Mouse (Mus musculus): ENCODE data around the gene Agpat4.
A peak's percentile ranks its signal among the peaks of the same experiment; 100 is the strongest.

The Agpat4 gene

DNA sequence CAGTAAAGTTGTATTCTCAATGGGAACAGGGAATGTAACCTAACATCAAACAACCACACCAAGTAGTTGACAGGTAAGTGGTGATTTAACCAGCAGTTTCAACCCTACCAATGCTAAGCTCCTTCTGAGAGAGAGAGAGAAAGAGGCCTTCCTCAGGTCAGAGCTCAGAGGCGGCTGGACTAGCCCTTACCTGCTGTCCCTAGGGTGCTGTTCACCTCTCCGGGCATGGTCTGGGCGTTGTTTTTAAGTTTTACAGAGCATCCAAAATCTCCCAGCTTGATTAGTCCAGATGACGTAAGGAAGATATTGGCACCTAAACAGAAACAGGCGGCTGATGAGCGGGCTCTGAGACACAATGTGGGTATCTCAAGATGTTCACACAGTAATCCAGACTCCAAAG lies 114.2 kb downstream of the Agpat4 start:
- no peak for DNase-seq

DNA sequence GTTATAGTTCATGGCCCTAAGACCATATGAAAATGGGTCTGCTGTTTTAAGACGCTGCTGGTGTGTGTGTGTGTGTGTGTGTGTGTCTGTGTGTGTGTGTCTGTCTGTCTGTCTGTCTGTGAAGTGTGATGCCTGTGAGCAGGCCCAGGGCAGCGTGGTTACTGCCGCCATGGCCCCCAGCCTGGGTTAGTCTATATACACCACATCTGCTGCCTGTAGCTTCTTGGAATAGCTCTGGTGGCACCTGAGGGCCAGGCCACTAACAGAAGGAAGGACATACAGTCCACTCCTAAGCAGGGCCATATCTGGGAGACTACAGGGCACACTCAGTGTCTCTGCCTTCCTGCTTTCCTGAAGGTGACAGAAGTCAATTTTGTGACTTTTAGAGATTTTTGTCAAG lies 122.2 kb downstream of the Agpat4 start:
- DNase-seq: no peak

DNA sequence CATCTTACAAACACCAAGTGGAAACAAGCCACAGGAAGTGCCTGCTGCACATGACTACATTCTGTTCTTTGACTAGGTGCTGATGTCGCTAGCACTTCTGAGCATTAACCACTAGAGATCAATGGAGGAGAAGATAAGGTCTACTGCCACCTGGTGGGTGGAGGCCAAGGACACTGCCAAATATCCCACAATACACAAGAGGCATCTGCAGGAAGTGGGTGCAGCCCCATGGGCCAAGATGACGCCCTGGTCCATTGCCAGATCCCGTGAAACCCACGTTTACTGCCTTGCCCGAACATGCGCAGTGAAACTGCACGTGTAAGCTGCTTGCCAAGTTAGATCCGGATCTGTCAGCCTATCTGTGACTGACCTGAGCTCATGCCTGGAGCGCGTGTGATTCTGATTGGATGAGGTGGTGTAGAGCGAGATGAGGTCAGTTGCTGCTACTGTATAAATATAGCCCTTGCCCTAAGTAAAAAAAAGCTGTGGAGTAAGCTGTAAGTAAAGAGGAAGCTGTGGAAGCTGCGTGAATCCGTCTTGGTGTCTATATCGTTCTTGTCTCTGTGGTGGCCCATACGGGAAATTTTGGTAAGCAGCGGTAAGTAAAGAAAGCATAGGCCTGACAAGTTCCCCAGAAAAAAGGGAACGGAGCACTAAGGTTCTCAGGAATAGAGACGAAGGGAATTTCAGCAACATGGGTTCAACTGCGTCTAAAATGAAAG lies 131.4 kb downstream of the Agpat4 start:
- no peak for DNase-seq

DNA sequence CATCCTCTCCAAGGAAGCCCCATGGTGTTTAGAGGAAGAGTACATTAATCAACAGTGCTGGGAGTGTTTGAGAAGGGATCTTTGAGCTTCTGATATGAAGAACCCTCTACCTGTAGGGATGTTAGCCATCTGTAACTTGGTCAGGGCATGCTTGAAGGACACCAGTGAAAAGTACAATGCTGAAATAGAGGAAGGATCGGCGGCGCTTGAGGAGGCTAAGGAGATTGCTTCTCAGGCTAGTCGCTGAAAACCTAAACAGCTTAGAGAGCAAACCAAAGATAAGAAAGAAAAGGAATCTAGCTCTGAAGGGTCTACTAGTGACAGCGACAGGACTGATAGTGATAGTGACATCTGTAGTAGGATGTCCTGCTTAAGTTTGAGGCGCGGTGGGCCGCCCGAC lies 132.1 kb downstream of the Agpat4 start:
- DNase-seq: no peak

DNA sequence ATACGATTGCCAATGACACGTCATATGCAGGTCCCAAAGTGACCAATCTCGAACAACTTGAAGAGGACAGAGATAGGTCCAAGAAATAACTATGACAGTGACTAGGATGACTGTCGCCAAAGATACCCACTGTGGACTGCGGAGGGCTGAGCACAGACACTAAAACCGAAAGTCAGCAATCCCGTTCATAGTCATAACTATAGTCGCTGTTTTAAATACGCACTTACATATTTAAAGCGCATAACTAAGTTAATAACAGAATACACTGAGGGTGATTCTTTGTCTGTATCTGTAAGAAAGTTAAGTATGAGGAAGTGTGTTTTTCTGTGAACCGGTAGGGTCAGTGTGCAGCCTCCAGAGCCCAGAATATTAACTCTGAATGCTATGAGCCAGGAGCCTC lies 137.6 kb downstream of the Agpat4 start:
- no peak for DNase-seq

DNA sequence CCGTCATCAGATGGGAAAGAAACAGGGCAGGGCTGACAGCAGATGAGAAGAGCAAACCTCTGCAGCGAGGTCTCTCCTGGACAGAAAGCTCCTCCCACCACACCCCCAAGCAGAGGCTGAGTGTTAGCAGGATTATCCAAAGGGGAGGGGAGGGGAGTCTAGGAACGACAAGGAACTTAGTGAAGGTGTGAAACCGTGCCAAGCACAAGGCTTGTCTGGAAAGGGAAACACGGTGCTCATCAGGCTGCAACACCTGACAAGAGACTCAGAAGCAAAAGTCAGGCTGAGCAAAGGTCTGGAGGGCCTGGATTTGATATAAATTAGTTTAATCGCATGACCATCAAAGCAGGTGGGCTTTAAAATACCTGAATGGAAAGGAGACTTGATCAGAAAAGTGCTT lies 140.0 kb downstream of the Agpat4 start:
- DNase-seq: no peak

DNA sequence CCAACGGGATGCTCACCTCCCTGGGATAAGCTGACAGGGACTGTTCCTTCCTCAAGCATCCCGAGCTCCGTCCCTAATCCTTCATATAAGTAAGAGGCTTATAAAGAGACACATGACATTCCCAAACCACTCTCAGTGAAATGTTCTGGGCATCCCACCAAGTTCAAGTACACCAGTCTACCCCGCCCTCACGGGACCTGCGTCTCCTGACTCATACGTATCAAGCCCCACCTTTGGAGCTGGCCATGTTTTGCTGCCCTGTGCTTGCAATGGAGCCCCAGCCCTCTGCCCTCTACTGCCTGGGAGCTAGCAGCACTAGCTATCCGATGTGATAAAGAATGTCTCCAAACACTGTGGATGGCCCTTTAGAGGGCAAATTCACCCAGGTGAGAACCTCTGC lies 141.5 kb downstream of the Agpat4 start:
- DNase-seq: no peak

DNA sequence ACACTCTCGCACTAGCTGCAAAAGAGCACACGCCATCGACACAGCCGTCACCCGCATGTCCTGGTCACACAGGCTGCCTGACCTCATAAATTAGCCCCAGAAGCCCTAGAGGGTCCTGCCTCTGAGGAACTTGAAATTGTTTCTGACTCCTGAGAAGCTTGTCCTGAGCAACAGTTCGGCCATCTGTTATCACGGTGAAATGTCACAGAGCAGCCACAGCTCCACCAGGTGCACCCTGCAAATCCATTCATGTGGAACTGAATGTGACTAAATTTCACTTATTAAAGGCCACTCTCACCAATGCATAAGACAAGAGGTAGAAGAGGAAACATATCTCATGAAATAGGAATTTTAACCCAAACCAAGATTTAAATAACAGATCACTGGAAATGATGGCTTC lies 142.9 kb downstream of the Agpat4 start:
- peak; percentile 38 for DNase-seq

DNA sequence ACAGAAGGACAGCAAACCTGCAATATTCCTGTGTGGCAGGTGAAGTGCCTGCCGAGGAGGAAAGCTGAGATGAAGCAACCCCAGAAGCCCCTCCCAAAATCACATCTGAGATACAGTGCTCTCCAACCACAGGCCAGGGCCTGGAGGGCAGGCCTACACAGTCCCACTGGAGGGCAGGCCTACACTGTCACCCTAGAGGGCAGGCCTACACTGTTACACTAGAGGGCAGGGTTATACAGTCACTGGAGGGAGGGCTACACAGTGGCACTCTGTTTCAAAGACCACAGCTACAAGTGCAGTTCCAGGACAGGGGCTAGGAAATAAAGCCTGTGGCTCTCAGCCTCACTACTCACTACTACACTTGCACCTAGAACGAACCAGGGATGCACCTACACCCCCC lies 143.4 kb downstream of the Agpat4 start:
- no peak for DNase-seq

DNA sequence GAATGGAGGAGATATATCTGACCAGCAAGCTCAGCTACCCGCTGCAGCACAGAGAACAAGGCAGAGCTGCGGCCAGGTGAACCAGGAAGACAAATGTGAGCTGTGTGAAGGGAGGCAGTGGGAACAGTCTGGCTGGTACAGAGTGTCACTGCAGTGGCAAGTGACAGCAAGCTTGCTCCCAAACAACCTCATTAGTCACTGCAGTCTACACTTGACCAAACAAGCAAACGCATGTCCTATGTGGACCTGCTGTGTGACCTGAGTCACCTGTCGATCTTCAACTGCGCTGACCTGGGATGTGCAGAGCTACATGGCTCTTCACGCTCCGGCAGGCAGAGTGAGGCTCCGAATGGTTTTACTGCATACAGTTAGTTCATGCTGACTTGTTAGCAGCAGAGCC lies 144.3 kb downstream of the Agpat4 start:
- no peak for DNase-seq

DNA sequence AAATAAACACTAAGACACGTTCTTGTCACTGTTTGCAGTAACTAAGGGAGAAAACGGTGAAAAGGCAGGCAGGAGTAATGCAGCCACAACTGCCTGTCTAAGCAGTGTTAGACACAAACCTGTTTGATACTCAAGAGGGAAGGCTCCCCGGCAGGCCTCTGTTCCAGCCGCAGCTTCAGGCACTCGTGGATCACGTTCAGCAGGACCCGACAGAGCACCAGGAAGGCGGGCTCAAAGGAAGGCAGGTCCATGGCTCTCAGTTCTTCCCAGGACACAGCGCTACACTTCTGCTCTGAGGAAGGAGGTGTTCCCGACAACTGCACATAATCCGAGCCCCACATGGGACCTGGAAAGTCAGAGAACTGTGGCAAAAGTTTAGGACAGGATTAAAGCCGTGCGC lies 145.3 kb downstream of the Agpat4 start:
- DNase-seq: no peak

DNA sequence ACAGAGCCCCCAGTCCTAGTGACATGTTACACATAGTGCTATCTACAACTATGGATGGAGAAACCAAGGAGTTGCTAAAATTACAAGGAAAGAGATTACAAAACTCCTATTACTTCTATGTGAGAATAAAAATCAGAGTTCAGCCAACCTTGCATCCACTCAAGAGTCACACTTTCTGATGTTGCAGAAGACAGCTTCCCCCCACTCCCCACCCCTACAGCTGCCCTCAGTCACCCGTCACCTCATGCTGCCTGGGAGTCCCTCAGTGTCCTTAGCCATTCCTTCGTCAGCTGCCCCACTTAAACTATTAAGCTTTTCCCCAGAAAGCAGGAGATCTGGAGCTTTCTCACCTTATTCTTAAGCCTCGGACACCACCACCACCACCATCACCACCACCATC lies 145.8 kb downstream of the Agpat4 start:
- no peak for DNase-seq

DNA sequence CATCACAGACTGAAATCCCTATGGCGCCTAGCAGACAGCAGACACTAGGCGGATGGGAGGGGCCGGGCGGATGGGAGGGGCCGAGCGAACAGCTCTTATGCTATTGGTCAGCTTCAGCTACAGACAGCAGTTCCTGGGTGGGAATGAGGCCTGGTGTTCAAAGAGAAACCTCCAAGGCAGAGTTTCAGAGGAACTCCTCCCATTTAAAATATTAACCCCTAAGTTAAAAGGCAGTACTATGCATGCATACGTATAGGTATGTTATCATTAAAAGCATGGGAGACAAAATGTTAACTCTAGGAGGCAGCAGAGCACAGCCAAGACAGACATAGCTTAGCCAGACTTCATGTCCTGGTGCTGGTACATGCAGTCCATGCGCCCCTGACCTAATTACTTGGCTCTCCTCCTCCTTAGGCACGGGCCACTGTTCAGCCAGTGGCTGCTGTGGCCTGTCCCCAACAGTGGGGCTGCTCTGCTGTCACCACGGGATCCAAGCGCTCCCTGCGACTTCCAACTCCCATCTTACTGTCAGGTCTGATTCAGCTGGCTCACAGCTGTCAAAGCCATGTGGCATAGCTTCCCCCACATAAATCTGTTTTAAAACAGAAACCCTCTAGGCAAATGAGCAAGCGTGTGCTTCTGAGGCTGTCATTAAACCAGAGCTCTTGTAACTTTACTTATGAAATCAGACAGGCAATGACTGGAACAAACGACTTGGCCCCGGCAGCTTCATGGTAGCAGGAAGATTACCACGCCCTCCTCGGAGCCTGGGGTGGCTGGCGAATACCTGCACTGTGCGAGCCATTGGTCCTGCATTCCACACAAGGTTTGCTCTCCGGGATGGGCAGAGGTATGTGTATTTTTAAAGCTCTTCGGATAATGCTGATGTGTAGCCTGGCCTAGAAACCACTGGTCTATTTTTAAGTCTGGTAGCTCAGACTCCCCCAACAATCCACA lies 147.7 kb downstream of the Agpat4 start:
- no peak for DNase-seq

DNA sequence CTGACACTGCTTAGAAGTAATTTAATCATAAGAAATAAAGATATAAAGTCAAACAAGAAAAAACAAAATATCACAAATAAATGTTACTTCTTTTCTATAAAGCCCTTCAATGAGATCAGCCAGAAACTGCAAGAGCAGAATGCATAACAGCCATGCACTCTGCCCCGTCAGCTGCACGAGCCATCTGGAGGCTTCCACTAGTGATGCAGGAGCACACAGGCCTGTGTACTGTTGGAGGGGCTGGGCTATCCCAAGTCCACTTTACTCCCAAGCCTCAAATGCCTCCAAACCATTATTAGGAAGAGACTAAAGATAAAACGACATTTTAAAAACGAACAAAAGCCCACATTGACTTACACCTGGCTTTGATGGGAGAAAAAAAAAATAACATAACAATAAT lies 149.6 kb downstream of the Agpat4 start:
- no peak for DNase-seq

DNA sequence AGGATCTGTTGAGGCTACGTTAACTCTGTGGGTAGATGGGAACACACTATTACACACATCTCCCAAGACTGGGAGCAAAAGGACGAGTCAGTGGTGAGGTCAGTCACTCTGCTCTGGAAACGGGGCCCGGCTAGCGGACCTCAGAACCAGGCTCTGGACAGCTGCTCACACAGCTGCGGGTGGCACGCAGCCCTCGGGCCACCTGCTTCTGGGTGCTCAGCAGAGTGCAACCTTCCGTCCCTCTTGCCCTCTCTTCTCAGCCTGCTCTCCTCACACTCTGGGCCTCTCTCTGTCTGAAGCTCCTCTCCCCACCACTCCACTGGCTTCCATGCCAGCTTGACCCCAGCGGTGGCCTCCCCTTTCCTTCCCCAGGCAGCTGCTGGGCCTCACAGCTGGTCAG lies 150.0 kb downstream of the Agpat4 start:
- no peak for DNase-seq

Data from cerebellum, adult 11 months (tissue).